Mouse (Mus musculus): Measurements from ENCODE around the gene Dph5.
"Not testable (repeated sequence)": the region's sequence is repeated elsewhere in the genome, so short reads cannot be mapped to it uniquely, and the experiment has no call there.

The Dph5 gene

GRCm38 (mm10) chr3:115892341-115892740 is 4.7 kb downstream of the Dph5 start:
- no peak for DNase-seq (ENCODE audit: low read depth)

- no peak for DNase-seq (ENCODE audit: low read depth)
Observed at GRCm38 (mm10) chr3:115893166-115893565, 5.5 kb downstream of the Dph5 start.

DNA sequence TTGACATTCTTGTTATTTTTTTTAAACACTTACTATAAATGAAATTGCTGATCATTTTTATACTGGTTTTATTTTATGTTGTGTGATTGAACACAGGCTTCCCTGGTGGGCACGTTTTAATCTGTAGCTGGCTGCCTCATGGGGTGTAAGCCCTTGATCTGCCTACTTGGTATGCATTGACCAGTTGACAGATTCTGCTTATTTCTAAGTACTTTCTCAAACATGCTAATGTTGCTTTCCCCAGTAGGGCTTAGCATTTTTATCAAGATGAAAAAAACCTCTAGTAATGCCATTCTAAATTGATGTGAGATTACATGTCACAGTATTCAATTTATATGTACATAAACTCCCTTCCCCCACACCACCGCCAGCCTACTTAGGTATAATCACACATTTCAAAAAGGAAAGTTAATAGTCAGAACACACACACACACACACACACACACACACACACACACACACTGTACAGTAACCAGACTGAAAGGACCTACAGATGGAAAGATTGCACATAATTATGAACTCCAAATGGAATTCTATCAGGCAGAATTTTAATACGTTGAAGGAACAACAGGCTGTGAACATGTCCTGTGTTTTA is 10.8 kb downstream of the Dph5 start:
- no peak for DNase-seq (ENCODE audit: low read depth)

DNA sequence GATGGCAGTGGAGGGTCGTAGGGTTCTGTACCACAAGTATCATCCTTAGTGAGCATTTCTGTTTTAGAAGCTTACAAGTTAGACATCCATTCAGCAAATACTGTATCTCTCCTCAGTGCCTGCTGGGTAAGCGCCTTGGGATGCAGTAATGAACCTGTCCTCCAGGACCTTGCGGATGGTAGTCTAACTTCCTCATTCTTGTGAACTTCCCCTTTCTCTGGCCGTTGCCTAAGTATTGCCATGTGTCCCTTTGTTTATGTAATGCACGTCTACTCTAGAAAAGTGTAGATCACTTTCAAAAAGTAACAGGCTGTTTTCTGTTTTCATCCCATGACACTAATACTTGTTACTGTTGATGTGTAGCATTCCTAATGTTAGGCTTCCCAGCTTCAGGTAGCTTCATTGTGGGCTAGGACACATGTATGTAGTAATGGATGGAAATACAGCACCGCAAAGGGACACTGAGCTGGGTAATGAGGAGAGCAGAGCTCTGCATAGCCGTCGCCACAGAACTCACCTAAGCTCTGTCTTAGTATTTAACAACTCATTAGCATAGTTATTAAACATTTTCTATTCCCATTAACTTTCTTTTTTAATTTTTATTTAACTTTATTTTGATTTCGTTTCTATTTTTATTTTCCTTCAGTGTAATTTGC is 14.8 kb downstream of the Dph5 start:
- peak; percentile 61 for DNase-seq (ENCODE audit: low read depth)

- no peak for DNase-seq (ENCODE audit: low read depth)
Observed at GRCm38 (mm10) chr3:115905067-115905466, 17.4 kb downstream of the Dph5 start.

DNA sequence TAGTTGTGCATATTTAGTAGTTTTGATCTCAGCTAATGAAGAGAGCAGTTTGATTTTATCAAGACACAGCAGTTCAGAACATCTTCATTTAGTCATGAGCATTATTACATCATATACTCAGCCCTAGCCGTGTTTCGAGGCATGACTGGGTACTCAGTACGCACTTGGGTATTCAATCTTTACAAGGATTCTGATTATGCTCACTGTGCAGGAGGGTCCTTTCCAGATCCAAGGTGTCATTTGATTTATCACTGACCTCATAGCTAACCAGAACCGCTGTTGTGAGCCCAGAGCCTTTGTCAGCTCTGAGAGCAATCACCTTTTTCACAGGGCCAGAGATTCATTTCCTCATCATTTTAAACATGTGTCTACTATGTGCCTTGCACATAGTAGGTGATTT is 17.9 kb downstream of the Dph5 start:
- no peak for DNase-seq (ENCODE audit: low read depth)

- not testable (repeated sequence) for DNase-seq (ENCODE audit: low read depth)
Observed at GRCm38 (mm10) chr3:115907406-115907805, 19.8 kb downstream of the Dph5 start.

DNA sequence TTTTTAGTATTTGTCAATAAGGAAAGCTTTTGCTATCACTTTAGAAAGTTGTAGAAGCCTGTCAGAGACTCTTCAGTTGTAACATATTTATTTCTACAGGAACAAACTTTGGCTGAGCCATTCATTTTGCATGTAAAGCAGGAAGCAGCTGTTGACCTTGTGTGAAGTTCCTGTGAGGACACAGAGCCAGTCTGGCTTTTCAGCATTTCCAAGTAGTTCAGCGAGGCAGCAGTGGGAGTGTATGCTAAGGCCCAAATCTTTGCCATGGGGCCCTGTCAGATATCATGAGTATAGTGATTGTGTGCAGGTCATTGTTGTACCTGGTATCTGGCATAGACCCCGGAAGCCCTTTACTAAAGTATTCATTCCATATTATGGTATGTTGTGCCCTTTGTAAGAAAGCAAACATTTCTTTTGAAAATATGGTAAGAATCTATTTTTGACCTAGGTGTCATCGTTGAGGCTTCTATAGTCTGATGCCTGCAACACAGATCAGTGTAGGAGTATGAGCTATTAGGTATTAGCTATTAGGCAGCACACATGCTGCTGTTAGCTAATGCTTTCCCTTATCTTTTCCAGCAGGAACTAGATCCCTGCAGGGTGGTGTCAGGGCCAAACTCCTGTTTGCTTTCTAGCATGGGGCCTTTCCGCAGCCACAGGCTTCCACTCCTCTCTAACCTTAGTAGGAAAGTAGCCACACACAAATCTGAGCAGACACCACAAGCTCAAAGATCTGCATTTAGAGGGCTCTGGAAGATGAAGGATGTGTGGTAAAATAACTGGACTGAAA is 37.0 kb downstream of the Dph5 start:
- no peak for DNase-seq (ENCODE audit: low read depth)

DNA sequence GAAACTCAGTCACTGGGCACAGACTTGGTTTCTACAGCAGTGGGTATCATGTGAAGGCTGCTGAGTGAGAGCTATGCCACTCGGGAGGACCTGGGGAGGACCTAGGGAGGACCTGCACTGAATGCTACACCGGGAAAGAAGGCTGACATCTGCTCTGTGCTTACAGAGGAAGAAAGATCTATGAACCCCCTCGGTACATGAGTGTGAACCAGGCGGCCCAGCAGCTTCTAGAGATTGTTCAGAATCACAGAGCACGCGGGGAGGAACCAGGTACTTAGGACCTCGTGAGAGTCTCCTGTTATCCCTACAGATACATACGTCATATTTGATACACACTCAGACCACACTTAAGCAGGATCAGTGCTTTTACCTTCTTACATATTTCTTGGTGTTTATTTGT is 38.9 kb downstream of the Dph5 start:
- no peak for DNase-seq (ENCODE audit: low read depth)

DNA sequence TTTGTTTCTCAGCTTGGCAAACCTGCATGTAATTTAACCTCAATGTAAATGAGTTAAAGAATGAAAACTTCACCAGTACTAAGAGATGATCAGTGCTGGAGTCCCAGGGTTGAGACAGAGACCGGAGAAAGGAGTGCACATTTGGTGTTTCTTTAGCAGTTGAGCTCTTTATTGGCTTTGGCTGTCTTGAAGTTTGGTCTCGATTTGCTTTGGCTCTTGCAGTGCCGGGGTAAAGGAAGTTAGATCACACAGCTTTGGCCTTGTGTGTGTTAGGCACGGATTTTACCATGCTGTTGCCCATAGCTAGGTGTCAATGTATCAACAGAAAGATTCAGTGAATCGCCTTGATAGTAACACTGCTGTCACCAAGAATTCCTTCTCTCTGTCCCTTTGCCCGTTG is 44.1 kb downstream of the Dph5 start:
- DNase-seq (ENCODE audit: low read depth): no peak

DNA sequence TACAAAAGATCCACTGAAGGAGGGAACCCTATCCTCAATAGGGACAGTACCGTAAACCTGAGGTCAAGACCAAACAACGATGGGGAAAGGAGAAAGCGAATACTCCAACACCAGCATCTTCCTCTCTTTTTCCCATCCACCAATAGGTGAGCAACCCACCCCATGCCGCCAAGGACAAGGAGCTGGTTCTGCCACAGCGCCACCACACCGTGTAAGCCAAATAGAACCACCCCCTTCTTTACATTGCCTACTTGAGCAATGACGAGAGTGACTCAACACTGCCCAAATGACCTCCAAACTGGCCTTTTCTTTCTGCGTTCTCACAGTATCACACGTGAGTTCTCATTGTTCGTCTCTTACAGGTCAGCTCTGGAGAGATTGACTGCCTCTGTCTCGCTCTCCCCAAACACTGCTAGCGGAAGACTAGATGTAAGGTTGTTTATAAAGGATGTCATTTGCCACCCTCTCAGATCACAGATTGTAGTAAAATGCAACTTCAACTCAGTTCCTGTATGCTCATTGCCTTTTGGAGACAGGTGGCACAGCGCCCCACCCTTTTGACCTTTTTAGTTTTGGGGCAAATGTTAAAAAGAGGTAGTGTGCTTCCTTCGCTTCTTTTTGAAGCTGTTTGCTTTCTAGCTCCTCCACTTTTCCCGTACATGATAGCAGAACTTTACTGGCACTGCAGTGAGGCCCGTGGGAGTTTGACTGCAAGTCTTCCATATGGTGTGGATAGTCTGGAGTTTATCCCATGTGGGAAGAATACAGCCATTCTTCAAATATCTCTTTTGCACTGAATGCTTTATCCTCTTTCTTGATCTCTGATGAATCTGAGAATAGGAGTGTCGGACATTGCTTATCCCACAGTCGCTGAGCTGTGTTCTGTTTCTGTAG is 45.9 kb downstream of the Dph5 start:
- no peak for DNase-seq (ENCODE audit: low read depth)

- DNase-seq (ENCODE audit: low read depth): peak; percentile 52
Observed at GRCm38 (mm10) chr3:115936734-115937599, 49.3 kb downstream of the Dph5 start.

- no peak for DNase-seq (ENCODE audit: low read depth)
Observed at GRCm38 (mm10) chr3:115937807-115938206, 50.2 kb downstream of the Dph5 start.

DNA sequence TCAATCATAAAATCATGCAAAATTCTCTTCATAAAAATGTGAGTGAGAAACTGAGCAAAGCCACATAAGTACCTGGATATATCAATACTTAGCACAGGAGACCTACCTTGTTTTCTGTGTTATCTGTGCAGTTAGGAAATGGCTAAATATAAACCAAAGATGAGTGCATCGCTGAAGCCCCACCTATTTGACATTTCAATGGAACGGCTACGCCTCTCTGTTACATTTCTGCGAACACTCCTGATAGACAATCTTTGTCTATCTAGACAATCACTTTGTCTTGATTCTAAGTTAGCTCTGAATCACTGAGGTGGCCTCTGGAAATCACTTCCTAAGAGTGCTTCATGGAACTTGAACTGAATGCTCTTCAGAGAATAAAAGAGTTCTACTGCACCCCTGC is 52.9 kb downstream of the Dph5 start:
- DNase-seq (ENCODE audit: low read depth): no peak

DNA sequence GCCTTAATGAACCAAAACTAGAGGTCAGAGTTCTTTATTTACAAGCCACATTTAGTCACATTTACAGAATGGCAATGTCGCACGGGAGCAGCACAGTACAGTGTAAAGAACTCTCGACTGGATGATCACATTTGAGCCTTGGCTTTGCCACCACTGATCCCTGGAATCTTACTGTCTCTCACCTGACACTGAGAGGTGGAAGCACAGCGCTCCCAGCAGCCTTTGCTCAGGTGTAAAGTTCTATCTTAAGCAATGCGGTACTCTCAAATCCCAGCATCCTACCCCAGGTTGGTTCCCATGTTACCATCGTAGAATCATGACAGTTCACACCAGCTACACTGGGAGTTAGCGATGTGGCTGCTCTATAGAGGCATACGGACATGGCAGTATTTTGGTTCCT is 53.8 kb downstream of the Dph5 start:
- DNase-seq (ENCODE audit: low read depth): no peak

- DNase-seq (ENCODE audit: low read depth): no peak
Observed at GRCm38 (mm10) chr3:115944376-115944775, 56.7 kb downstream of the Dph5 start.

DNA sequence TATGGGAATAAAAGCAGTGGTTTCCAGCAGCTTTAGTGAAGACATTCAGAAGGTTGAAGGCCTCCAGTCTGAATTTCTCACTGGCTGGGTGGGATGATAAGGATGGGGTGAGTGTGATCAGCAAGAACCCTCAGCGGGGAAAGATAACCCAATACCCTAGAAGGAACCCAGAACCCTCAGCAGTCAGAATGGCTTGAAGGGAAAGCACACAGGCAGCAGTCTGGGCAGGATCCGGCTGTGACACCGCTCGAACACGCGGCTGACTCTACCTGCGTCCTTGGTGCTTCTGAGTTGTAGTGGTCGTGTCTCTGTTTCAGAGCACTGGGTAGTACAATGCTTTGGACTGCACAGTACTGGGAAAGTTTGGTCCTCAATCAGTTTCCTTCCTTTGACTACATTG is 58.6 kb downstream of the Dph5 start:
- DNase-seq (ENCODE audit: low read depth): no peak

DNA sequence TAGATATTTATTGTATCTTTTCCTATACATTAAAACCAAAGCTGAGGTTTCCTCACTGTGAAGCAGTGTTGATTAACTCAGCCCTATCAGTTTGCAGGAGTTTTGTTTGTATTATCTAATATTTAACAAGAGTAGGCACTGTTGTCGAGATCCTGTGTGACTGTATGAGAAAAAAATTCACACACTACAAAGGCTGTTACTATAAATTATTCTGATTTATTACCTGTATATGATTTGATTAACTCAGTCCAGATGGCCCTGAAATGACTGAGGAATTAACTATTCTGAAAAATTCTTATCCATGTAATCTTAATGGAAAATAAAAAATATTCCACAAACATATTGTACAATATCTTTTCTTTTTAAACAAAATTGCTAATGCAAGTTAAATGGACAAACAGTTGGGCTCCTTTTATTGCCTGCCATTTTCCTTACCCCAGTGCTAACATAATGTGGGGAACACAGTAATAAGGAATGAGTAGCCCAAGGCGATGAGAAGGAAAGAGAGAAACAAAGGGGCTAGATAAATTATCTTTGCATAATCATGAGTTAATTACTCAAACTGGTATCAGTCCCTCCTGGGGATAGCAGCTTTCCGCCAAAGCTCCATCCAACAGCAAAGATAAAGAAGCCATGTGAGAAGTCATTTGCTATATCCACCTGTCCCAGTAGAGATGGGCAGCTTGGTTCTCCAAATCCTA is 61.7 kb downstream of the Dph5 start:
- DNase-seq (ENCODE audit: low read depth): no peak

GRCm38 (mm10) chr3:115949921-115950877 is 62.6 kb downstream of the Dph5 start:
- DNase-seq (ENCODE audit: low read depth): no peak

GRCm38 (mm10) chr3:115951221-115951620 is 63.6 kb downstream of the Dph5 start:
- DNase-seq (ENCODE audit: low read depth): no peak

All from c-Kit-positive CD71-negative TER-119-negative erythroid progenitor cells, embryonic 14.5 days (primary cell).